Mouse (Mus musculus) intestine, embryonic 16.5 days (tissue): Measurements from ENCODE around the gene Fto. TPM values are rescaled to one million over a fixed set of nuclear protein-coding genes. Genes with fewer than 3 reads are reported as not detected.

ENCODE experiments used
- ATAC-seq: fragments of 200-750 bp; cut with Nextera tagmentation; 2 replicates; pipeline ENCODE4 v1.8.0; 2017; ENCODE audit warnings: moderate TSS enrichment, moderate library complexity
- H3K27ac ChIP-seq: fragments of 300-500 bp; sonication (generic); 2 replicates; pipeline ENCODE4 v1.5.1; 2014; ENCODE audit warnings: mild to moderate bottlenecking, low read length
- H3K27me3 ChIP-seq: fragments of 300-500 bp; sonication (generic); replicated peaks from 2 replicates; pipeline ENCODE4 v1.6.1; 2014; ENCODE audit warnings: low read length, control low read depth, mixed read lengths; ENCODE audit not compliant: control insufficient read depth, insufficient read depth
- H3K36me3 ChIP-seq: fragments of 300-500 bp; sonication (generic); 2 replicates; pipeline ENCODE4 v1.6.1; 2014; ENCODE audit warnings: low read length, control low read depth; ENCODE audit not compliant: control insufficient read depth, insufficient read depth
- H3K4me1 ChIP-seq: fragments of 300-500 bp; sonication (generic); 2 replicates; pipeline ENCODE4 v1.6.1; 2014; ENCODE audit warnings: low read length, control low read depth, mixed read lengths; ENCODE audit not compliant: control insufficient read depth, insufficient read depth
- H3K4me2 ChIP-seq: fragments of 300-500 bp; sonication (generic); 2 replicates; pipeline ENCODE4 v1.6.1; 2014; ENCODE audit warnings: low read depth, low read length, control low read depth
- H3K4me3 ChIP-seq: fragments of 300-500 bp; sonication (generic); 2 replicates; pipeline ENCODE4 v1.5.1; 2014; ENCODE audit warnings: mild to moderate bottlenecking, low read length
- H3K9ac ChIP-seq: fragments of 300-500 bp; sonication (generic); 2 replicates; pipeline ENCODE4 v1.6.1; 2014; ENCODE audit warnings: low read depth, low read length
- H3K9me3 ChIP-seq: fragments of 300-500 bp; sonication (generic); 2 replicates; pipeline ENCODE4 v1.6.1; 2016; ENCODE audit warnings: low read length, control low read depth; ENCODE audit not compliant: control insufficient read depth
- WGBS: fragments of 180-500 bp; shearing (Covaris S2); extraction: QIAGEN DNeasy Blood & Tissue Kit; methylation state at CpG from one replicate; pipeline ENCODE4 v1.1.7; 2014; 5-methylcytosine and 5-hydroxymethylcytosine counted together
- polyA plus RNA-seq: library from polyadenylated mRNA; unstranded; fragments of >200 nt; fragmentation: Nextera tagmentation; extraction: Ambion mirVana; gene quantifications from 2 replicates; pipeline ENCODE4 v1.2.1, GENCODE M21; 2015

The Fto gene
- polyA plus RNA-seq, 1 experiment from 2014 or later, result 58.1 TPM

GRCm38 (mm10) chr8:91571978-91572377 lies 258.7 kb downstream of the Fto start:
- H3K27ac ChIP-seq, result no peak overlapping the region
- H3K36me3 ChIP-seq, result no peaks in the 10 kb centered on the region
- H3K9me3 ChIP-seq, result no peaks in the 10 kb centered on the region
- H3K4me2 ChIP-seq, result no peak overlapping the region
- H3K4me1 ChIP-seq, result peaks cover 12% of the 10 kb centered on the region
- no peak overlapping the region for H3K9ac ChIP-seq
- 68% methylated on average over 4 of the region's 4 CpGs for WGBS
- no peaks in the 10 kb centered on the region for H3K27me3 ChIP-seq
- no peak overlapping the region for H3K4me3 ChIP-seq
- no peak for ATAC-seq

- ATAC-seq, result no peak
- Histone ChIP-seq H3K4me2 (no peak overlapping the region), H3K27ac (no peak overlapping the region), H3K36me3 (no peaks in the 10 kb centered on the region), H3K4me1 (peaks cover 12% of the 10 kb centered on the region), H3K9ac (no peak overlapping the region), H3K4me3 (no peak overlapping the region), H3K27me3 (no peaks in the 10 kb centered on the region), H3K9me3 (no peaks in the 10 kb centered on the region)
- WGBS, result 34% methylated on average over 4 of the region's 4 CpGs
Observed at GRCm38 (mm10) chr8:91572630-91573029, 259.3 kb downstream of the Fto start.

GRCm38 (mm10) chr8:91575576-91575975 lies 262.3 kb downstream of the Fto start:
- Histone ChIP-seq H3K27me3 (no peaks in the 10 kb centered on the region), H3K4me1 (peaks cover 6% of the 10 kb centered on the region)

GRCm38 (mm10) chr8:91576086-91576917 lies 263.0 kb downstream of the Fto start:
- no peak for ATAC-seq
- Histone ChIP-seq H3K27ac (no peak overlapping the region), H3K4me2 (no peak overlapping the region), H3K36me3 (no peaks in the 10 kb centered on the region), H3K9me3 (no peaks in the 10 kb centered on the region), H3K4me1 (peaks cover 6% of the 10 kb centered on the region), H3K4me3 (no peak overlapping the region), H3K9ac (no peak overlapping the region), H3K27me3 (no peaks in the 10 kb centered on the region)
- WGBS, result 52% methylated on average over 17 of the region's 17 CpGs

More at GRCm38 (mm10) chr8:91575576-91575975, 262.3 kb downstream of the Fto start:
- Histone ChIP-seq H3K9me3 (no peaks in the 10 kb centered on the region), H3K27ac (no peak overlapping the region), H3K36me3 (no peaks in the 10 kb centered on the region), H3K9ac (no peak overlapping the region), H3K4me3 (no peak overlapping the region), H3K4me2 (no peak overlapping the region)
- 38% methylated on average over 3 of the region's 3 CpGs for WGBS
- no peak for ATAC-seq

- WGBS, result 70% methylated on average over 6 of the region's 6 CpGs
- Histone ChIP-seq H3K4me3 (no peak overlapping the region), H3K27ac (no peak overlapping the region), H3K4me2 (no peak overlapping the region), H3K36me3 (no peaks in the 10 kb centered on the region), H3K9ac (no peak overlapping the region), H3K4me1 (peaks cover 6% of the 10 kb centered on the region), H3K9me3 (no peaks in the 10 kb centered on the region), H3K27me3 (no peaks in the 10 kb centered on the region)
- ATAC-seq, result no peak
Observed at GRCm38 (mm10) chr8:91576918-91577241, 263.6 kb downstream of the Fto start.

GRCm38 (mm10) chr8:91577605-91578004 lies 264.3 kb downstream of the Fto start:
- Histone ChIP-seq H3K27me3 (no peaks in the 10 kb centered on the region), H3K4me3 (no peak overlapping the region), H3K27ac (no peak overlapping the region), H3K36me3 (no peaks in the 10 kb centered on the region), H3K9ac (no peak overlapping the region), H3K4me2 (no peak overlapping the region), H3K9me3 (no peaks in the 10 kb centered on the region), H3K4me1 (peaks cover 3% of the 10 kb centered on the region; the same call in 1 of the 2 replicates)
- ATAC-seq, result no peak
- WGBS, result 97% methylated on average over 3 of the region's 3 CpGs

- WGBS, result 74% methylated on average over 11 of the region's 11 CpGs
- no peaks in the 10 kb centered on the region for H3K9me3 ChIP-seq
- no peak overlapping the region for H3K4me2 ChIP-seq
- no peak for ATAC-seq
- no peaks in the 10 kb centered on the region for H3K4me1 ChIP-seq
- no peaks in the 10 kb centered on the region for H3K36me3 ChIP-seq
- no peak overlapping the region for H3K9ac ChIP-seq
- no peaks in the 10 kb centered on the region for H3K27me3 ChIP-seq
- no peak overlapping the region for H3K27ac ChIP-seq
- no peak overlapping the region for H3K4me3 ChIP-seq
Observed at GRCm38 (mm10) chr8:91584620-91585415, 271.5 kb downstream of the Fto start.

GRCm38 (mm10) chr8:91592436-91593105 lies 279.2 kb downstream of the Fto start:
- Histone ChIP-seq H3K27ac (no peak overlapping the region), H3K27me3 (no peaks in the 10 kb centered on the region), H3K9ac (no peak overlapping the region), H3K4me1 (peaks cover 12% of the 10 kb centered on the region), H3K36me3 (no peaks in the 10 kb centered on the region), H3K4me2 (no peak overlapping the region), H3K4me3 (no peak overlapping the region), H3K9me3 (no peaks in the 10 kb centered on the region)
- 30% methylated on average over 10 of the region's 10 CpGs for WGBS
- ATAC-seq, result no peak

- no peaks in the 10 kb centered on the region for H3K9me3 ChIP-seq
- H3K27me3 ChIP-seq, result no peaks in the 10 kb centered on the region
- 33% methylated on average over 12 of the region's 12 CpGs for WGBS
- H3K36me3 ChIP-seq, result no peaks in the 10 kb centered on the region
- no peak overlapping the region for H3K27ac ChIP-seq
- no peak overlapping the region for H3K4me3 ChIP-seq
- no peak for ATAC-seq
- peaks cover 12% of the 10 kb centered on the region for H3K4me1 ChIP-seq
- H3K4me2 ChIP-seq, result no peak overlapping the region
- H3K9ac ChIP-seq, result no peak overlapping the region
Observed at GRCm38 (mm10) chr8:91593202-91593781, 280.0 kb downstream of the Fto start.
